Mouse (Mus musculus) kidney, adult 2 months (tissue): ENCODE data around the gene Ttll5. TPM values are rescaled to one million over a fixed set of nuclear protein-coding genes. Genes with fewer than 3 reads are reported as not detected.

ENCODE experiments used
- DNase-seq: peaks from one replicate; pipeline ENCODE4 v3.0.0; 2021
- H3K27ac ChIP-seq: fragments of 200-500 bp; 2 replicates; pipeline ENCODE4 v1.5.1; 2012; ENCODE audit warnings: low read depth, low read length, control low read depth, inconsistent platforms; ENCODE audit not compliant: insufficient read depth
- H3K27me3 ChIP-seq: fragments of 200-500 bp; replicated peaks from 2 replicates; pipeline ENCODE4 v1.6.1; 2012; ENCODE audit warnings: mild to moderate bottlenecking, moderate library complexity, low read length, inconsistent platforms; ENCODE audit not compliant: control insufficient read depth, insufficient read depth
- H3K36me3 ChIP-seq: fragments of 200-500 bp; 2 replicates; pipeline ENCODE4 v1.6.1; 2012; ENCODE audit warnings: mild to moderate bottlenecking, moderate library complexity, low read length, inconsistent platforms; ENCODE audit not compliant: control insufficient read depth, insufficient read depth
- H3K4me1 ChIP-seq: fragments of 200-500 bp; 2 replicates; pipeline ENCODE4 v1.6.1; 2011; ENCODE audit warnings: low read length; ENCODE audit not compliant: control insufficient read depth, insufficient read depth
- H3K4me3 ChIP-seq: fragments of 200-500 bp; 2 replicates; pipeline ENCODE4 v1.5.1; 2011; ENCODE audit warnings: mild to moderate bottlenecking, low read depth, low read length, control low read depth; ENCODE audit not compliant: insufficient read depth
- CTCF ChIP-seq: fragments of 200-500 bp; conservative IDR thresholded peaks from 2 replicates; pipeline ENCODE4 v1.5.1; 2011; ENCODE audit warnings: low read depth, mild to moderate bottlenecking, control low read depth, low read length, moderate library complexity, mixed read lengths; ENCODE audit not compliant: insufficient read depth, insufficient read length
- POLR2A ChIP-seq: fragments of 200-500 bp; IDR thresholded peaks from one replicate; pipeline ENCODE4 v1.6.1; 2011; ENCODE audit warnings: low read depth, low read length, control low read depth
- WGBS: fragments of 180-500 bp; shearing (Covaris S2); methylation state at CpG from one replicate; pipeline ENCODE4 v1.1.7; 2018; 5-methylcytosine and 5-hydroxymethylcytosine counted together
- polyA plus RNA-seq: library from polyadenylated mRNA; depleted of rRNA; stranded (reverse); fragments of >200 nt; gene quantifications from 2 replicates; pipeline ENCODE4 v1.2.3, GENCODE M21; 2012

Ttll5 gene
- polyA plus RNA-seq, 1 experiment: 12.9 TPM

DNA sequence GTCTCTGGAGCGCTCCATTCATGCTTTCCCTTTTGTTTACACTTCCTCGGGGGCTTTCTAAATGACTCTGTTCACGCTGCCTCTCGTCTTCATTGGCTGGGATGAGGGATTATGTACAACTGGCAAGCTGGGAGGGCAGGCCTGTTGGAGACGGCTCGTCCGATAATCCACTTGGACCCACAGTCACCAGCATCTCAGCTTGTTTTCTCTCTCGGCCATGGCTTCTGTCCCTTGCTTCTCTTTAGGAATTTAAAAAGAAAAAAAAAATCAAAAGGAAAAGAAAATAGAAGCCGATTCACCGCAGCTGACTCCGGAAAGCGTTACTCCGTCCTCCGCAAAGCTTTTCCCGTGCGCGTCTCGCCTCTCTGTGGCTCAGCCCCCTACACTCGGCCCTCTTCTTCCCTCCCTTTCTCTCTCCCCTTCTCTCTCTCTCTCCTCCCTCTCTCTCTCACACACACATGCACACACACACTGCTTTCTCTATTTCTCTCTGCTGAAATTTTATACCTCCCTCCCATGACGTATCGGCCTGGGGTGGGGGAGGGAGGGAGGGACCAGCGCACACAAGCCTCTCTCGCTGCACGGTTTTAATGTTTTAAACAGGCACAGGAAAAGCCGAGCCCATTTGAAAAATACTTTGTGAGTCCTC is 254.2 kb downstream of the Ttll5 start, which contains the start of gene Tgfb3:
TSS of gene Tgfb3 (minus strand) at position 489 of the 649 bp plus-strand sequence.
- peaks cover 7% of the 10 kb centered on the region; the same call in 1 of the 2 replicates for H3K4me1 ChIP-seq
- no peak for TF ChIP-seq POLR2A
- no peak for TF ChIP-seq CTCF
- 7% methylated on average over 25 of the region's 25 CpGs for whole genome bisulfite sequencing
- H3K36me3 ChIP-seq: no peaks in the 10 kb centered on the region
- peak within 1 kb of the TSS; percentile 25; the same call in 1 of the 2 replicates for H3K27ac ChIP-seq
- H3K27me3 ChIP-seq: no peaks in the 10 kb centered on the region
- H3K4me3 ChIP-seq: peak within 1 kb of the TSS; percentile 54
- peak; percentile 49 for DNase-seq

DNA sequence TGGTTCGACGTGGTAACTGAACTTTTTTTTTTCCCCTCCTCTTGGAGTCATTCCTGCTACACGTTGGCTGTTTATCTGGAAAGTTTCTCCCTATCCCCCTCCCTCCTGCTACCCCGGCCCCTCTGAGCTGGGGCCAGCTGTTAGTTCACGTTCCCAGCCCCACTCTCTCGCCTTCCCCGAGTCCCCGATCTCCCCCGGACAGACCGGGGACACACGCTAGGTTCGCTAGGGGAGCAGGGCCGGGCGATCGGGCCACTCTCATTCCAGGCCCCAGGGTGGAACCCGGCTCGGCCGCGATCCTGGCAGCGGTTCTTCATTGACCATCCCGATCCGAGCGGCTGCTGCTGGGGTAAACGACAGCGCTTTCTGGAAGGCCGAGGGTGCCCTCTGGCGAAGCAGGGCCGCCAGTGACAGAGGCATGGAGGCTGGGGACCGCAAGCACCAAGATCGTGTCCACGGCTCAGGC is 254.8 kb downstream of the Ttll5 start:
- peak; percentile 95 for DNase-seq
- TF ChIP-seq POLR2A (no peak), CTCF (peak; percentile 93)
- H3K4me1 ChIP-seq: peaks cover 7% of the 10 kb centered on the region; the same call in 1 of the 2 replicates
- under 1% methylated on average over 31 of the region's 31 CpGs for WGBS
- H3K27me3 ChIP-seq: no peaks in the 10 kb centered on the region
- peak overlapping the region; percentile 25; the same call in 1 of the 2 replicates for H3K27ac ChIP-seq
- H3K36me3 ChIP-seq: no peaks in the 10 kb centered on the region
- H3K4me3 ChIP-seq: peak overlapping the region; percentile 54

DNA sequence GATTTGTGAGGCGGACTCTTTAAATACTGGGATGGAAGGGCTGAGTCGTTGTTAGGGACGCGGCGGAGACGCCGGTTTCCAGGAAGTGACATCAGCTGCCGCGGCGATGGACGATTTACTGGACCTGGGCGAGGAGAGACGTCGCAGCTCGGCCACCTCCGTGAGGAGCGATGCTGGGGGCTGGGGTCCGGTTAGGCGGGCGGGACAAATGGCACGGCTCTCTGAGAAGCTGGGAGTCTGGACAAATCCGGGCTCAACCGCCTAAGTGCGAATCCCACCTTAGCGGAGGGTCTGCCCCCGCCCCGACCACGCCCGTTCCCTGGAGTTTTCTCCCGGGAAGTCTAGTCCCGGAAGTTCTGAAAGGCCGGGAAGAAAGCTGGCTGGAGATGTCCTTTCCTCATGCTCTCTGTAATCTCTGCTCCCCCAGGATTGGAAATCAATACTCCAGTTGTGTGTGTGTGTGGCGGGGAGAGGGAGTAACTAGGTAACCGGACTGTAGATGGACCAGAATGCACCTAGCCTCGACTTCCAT is 258.1 kb downstream of the Ttll5 start, which contains the start of gene Ift43:
TSS of gene Ift43 (plus strand) at position 61 of the 532 bp plus-strand sequence.
- Histone ChIP-seq H3K4me1 (peaks cover 7% of the 10 kb centered on the region; the same call in 1 of the 2 replicates), H3K27ac (peak within 1 kb of the TSS; percentile 72), H3K36me3 (no peaks in the 10 kb centered on the region), H3K4me3 (peak within 1 kb of the TSS; percentile 96), H3K27me3 (no peaks in the 10 kb centered on the region)
- peak; percentile 92 for DNase-seq
- under 1% methylated on average over 35 of the region's 35 CpGs for WGBS
- TF ChIP-seq POLR2A (peak; percentile 62), CTCF (no peak)

DNA sequence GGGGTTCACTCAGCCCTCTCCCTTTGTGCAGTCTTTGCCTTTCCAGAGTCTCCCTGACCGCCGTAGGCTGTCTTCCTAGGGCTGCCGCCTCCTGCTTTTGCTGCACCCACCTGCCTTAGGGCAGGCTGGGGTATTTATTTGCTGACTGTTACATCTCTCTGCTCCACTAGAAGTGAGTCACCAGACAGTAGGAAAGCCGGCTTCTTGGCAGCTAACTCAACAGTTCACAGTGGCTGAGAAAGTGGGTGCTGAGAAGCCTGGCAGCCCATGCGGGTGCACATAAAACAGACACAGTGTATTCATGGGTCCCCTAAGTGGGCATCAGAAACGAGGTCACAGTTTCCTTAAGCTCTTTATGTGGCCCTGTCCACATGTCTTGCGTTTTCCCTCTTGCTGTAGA is 261.4 kb downstream of the Ttll5 start:
- H3K4me3 ChIP-seq: no peak overlapping the region
- no peak overlapping the region for H3K27ac ChIP-seq
- no peak for DNase-seq

DNA sequence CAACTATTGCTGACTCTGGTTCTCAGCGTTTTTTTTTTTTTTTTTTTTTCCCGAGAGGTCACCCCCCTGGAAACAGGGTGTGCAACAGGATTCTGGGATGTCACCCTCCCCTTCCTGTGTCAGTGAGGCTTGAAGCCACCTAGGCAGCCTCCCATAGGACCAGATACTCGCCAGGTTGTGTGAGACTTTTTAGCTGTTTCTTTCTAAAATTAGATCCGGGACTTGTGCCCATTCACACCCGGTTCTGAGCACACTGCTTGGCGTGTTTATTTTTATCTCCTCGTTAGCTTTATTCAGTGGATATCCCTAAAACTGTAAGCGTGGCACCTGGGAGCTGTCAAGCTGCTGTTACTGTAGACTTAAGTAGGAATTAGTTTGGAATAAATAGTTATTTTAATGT is 262.1 kb downstream of the Ttll5 start:
- peak; percentile 30 for DNase-seq
- Histone ChIP-seq H3K4me3 (no peak overlapping the region), H3K4me1 (peaks cover 7% of the 10 kb centered on the region; the same call in 1 of the 2 replicates), H3K27ac (no peak overlapping the region), H3K36me3 (no peaks in the 10 kb centered on the region), H3K27me3 (no peaks in the 10 kb centered on the region)
- 75% methylated on average over 8 of the region's 8 CpGs for WGBS
- no peak for TF ChIP-seq POLR2A
- TF ChIP-seq CTCF: no peak

More for the DNA sequence above, 261.4 kb downstream of the Ttll5 start:
- H3K27me3 ChIP-seq: no peaks in the 10 kb centered on the region
- TF ChIP-seq POLR2A (no peak), CTCF (no peak)
- WGBS: 86% methylated on average over 7 of the region's 7 CpGs
- H3K36me3 ChIP-seq: no peaks in the 10 kb centered on the region
- H3K4me1 ChIP-seq: peaks cover 7% of the 10 kb centered on the region; the same call in 1 of the 2 replicates

DNA sequence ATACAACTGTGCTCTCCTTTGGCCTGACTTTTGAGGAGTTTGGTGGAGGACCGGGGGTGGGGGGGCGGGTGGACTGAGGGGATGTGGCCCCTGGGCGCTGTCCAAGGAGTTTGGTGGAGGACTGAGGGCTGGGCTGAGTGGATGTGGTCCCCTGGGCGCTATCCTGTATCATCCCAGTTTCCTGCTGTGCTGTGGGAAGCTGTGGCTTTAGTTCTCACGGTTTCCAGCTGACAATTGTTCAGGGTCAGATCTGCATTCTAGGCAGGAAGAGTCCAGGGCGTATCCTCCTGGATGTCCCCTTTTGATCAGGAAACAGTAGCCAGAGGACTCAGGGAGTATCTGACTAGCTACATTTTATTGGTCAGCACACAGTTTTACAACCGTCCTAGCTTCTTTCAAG is 263.6 kb downstream of the Ttll5 start:
- Histone ChIP-seq H3K27ac (peak overlapping the region; percentile 82; the same call in 1 of the 2 replicates), H3K4me3 (no peak overlapping the region), H3K36me3 (no peaks in the 10 kb centered on the region), H3K27me3 (no peaks in the 10 kb centered on the region), H3K4me1 (peaks cover 8% of the 10 kb centered on the region; the same call in 1 of the 2 replicates)
- peak; percentile 81 for DNase-seq
- TF ChIP-seq CTCF: no peak
- no peak for TF ChIP-seq POLR2A
- 66% methylated on average over 7 of the region's 7 CpGs for WGBS

DNA sequence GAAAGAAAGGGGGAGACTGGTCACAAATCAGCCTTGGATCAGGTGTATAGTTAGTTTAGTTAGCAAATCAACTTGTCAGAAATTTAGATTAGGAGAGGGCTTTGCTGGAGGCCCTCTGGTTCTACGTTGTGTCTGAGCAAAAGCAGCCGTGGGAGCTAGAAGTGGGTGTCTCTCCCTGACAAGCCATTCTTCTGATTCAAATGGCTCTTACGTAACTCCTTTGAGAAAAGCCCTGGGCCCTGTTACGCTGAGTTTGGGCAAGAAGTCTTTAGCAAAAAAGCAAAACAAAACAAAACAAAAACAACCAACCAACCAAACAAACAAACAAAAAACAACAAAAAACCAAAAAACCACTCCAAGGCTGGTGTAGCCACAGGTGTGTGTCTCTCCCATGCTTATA is 266.3 kb downstream of the Ttll5 start:
- Histone ChIP-seq H3K27me3 (no peaks in the 10 kb centered on the region), H3K4me1 (0 out of 2 replicates have a peak, but pooled peaks cover 5% of the 10 kb centered on the region), H3K27ac (peak overlapping the region; percentile 51; the same call in 1 of the 2 replicates), H3K36me3 (no peaks in the 10 kb centered on the region), H3K4me3 (no peak overlapping the region)
- 64% methylated on average over 4 of the region's 4 CpGs for WGBS
- DNase-seq: no peak
- TF ChIP-seq POLR2A: no peak
- no peak for TF ChIP-seq CTCF
